Mouse (Mus musculus) C2C12 (cell line): ENCODE results near the gene Srrm3. TPM values are rescaled to one million over a fixed set of nuclear protein-coding genes. Genes with fewer than 3 reads are reported as not detected.

Source experiments
- H3K27me3 ChIP-seq: one replicate; pipeline ENCODE4 v1.6.1; 2011; ENCODE audit not compliant: control insufficient read depth, insufficient read depth, insufficient read length
- H3K36me3 ChIP-seq: one replicate; pipeline ENCODE4 v1.6.1; 2011; ENCODE audit not compliant: control insufficient read depth, insufficient read depth
- H3K4me3 ChIP-seq: one replicate; pipeline ENCODE4 v1.5.1; 2011; ENCODE audit warnings: mild to moderate bottlenecking, control low read depth; ENCODE audit not compliant: poor library complexity, insufficient read depth, severe bottlenecking
- H3K79me2 ChIP-seq: one replicate; pipeline ENCODE4 v1.6.1; 2011; ENCODE audit not compliant: control insufficient read depth, insufficient read depth
- H3K79me3 ChIP-seq: one replicate; pipeline ENCODE4 v1.6.1; 2011; ENCODE audit warnings: low read depth, control low read depth
- H3ac ChIP-seq: one replicate; pipeline ENCODE3; 2011; ENCODE audit warnings: low read depth; ENCODE audit not compliant: control insufficient read depth, insufficient read length
- CEBPB ChIP-seq: IDR thresholded peaks from one replicate; pipeline ENCODE4 v1.6.1; 2011; ENCODE audit warnings: low read depth, mild to moderate bottlenecking, control low read depth, moderate library complexity
- CTCF ChIP-seq: IDR thresholded peaks from one replicate; pipeline ENCODE4 v1.5.1; 2011; ENCODE audit not compliant: control insufficient read depth, insufficient read depth, insufficient read length
- FOSL1 ChIP-seq: IDR thresholded peaks from one replicate; pipeline ENCODE4 v1.8.0; 2011; ENCODE audit warnings: mild to moderate bottlenecking, low read length; ENCODE audit not compliant: poor library complexity, insufficient read depth, severe bottlenecking
- MAX ChIP-seq: IDR thresholded peaks from one replicate; pipeline ENCODE4 v1.6.1; 2011; ENCODE audit warnings: mild to moderate bottlenecking, control low read depth
- MYOD1 ChIP-seq: IDR thresholded peaks from one replicate; pipeline ENCODE4 v1.6.1; 2011; ENCODE audit warnings: low read depth; ENCODE audit not compliant: control insufficient read depth, insufficient read length
- MYOG ChIP-seq: IDR thresholded peaks from one replicate; pipeline ENCODE4 v1.6.1; 2011; ENCODE audit not compliant: control insufficient read depth, insufficient read length; ENCODE audit errors: extremely low read depth
- USF1 ChIP-seq: IDR thresholded peaks from one replicate; pipeline ENCODE4 v1.6.1; 2011; ENCODE audit warnings: low read depth, mild to moderate bottlenecking, control low read depth, moderate library complexity
- polyA plus RNA-seq: library from polyadenylated mRNA; unstranded; fragments of >200 nt; fragmentation: generic; extraction: Trizol; gene quantifications from one replicate; pipeline ENCODE4 v1.2.1, GENCODE M21; 2012; ENCODE audit warnings: missing spikeins

Srrm3 gene
- polyA plus RNA-seq, 1 experiment, result not detected

DNA sequence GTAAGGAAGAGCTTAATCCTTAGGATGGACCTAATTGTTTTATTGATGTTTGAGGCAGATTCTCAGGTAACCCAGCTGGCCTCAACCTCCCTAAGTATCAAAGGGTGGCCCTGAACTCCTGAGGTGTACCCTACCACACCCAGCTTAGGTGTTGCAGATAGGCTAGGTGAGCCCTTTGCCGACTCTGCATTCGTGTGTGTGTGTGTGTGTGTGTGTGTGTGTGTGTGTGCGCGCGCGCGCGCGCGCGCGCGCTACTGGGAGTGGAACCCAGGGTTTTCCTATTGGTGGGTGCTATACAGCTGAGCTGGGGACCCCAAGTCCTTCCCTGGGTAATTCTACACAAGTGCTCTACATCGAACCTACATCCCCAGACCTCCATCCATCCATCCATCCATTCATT is 44.8 kb downstream of the Srrm3 start:
- H3K79me3 ChIP-seq, result no peaks in the 10 kb centered on the region
- H3K79me2 ChIP-seq, result no peaks in the 10 kb centered on the region
- H3K36me3 ChIP-seq, result no peaks in the 10 kb centered on the region
- no peak for TF ChIP-seq MYOG
- TF ChIP-seq FOSL1, result no peak
- TF ChIP-seq MAX, result no peak
- no peak for TF ChIP-seq USF1
- TF ChIP-seq MYOD1, result no peak
- no peak for TF ChIP-seq CEBPB
- no peak for TF ChIP-seq CTCF
- peaks cover 49% of the 10 kb centered on the region for H3K27me3 ChIP-seq
- no peak overlapping the region for H3K4me3 ChIP-seq
- H3ac ChIP-seq, result no peak overlapping the region

DNA sequence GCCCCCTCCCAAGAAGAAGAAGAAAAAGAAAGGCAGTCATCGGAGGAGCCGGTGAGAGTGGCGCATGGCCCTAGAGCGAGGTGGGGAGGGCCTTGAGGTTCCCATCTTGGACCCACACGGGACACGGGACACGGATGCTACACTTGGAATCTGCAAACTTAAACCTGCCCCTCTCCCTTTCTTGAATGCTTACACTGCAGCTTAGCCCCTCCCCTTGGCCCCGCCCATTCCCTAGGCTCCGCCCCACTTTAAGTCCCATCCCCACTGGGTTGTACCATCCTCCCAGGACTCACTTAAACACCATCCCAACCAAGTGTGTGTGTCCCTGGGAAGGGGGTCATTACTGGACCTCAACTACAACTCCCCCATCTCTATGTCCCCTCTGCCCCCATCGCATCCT is 45.7 kb downstream of the Srrm3 start:
- TF ChIP-seq CEBPB, result no peak
- TF ChIP-seq MYOD1, result no peak
- TF ChIP-seq MAX, result no peak
- no peaks in the 10 kb centered on the region for H3K79me2 ChIP-seq
- H3ac ChIP-seq, result no peak overlapping the region
- H3K27me3 ChIP-seq, result peaks cover 50% of the 10 kb centered on the region
- H3K4me3 ChIP-seq, result no peak overlapping the region
- no peaks in the 10 kb centered on the region for H3K79me3 ChIP-seq
- no peaks in the 10 kb centered on the region for H3K36me3 ChIP-seq

DNA sequence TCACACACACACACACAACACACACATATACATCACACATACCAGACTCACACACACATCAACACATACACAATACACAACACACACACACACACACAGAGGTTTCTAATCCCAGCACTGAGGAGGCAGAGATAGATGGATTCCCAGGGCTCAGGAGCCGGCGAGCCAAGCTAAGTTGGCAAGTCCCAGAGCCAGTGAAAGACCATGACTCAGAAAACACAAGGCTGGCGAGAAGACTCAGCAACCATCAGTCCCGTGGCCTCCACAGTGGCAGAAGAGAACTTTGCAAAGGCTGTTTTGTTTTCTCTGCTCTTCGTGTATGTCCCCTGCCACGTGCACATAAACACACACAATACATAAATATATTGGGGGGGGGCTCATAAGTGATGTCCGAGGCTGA is 47.0 kb downstream of the Srrm3 start:
- peaks cover 62% of the 10 kb centered on the region for H3K27me3 ChIP-seq
- no peaks in the 10 kb centered on the region for H3K79me3 ChIP-seq
- H3ac ChIP-seq, result no peak overlapping the region
- TF ChIP-seq MYOD1 (no peak), MAX (no peak), MYOG (no peak), CEBPB (no peak), FOSL1 (no peak)
- no peaks in the 10 kb centered on the region for H3K36me3 ChIP-seq
- H3K4me3 ChIP-seq, result no peak overlapping the region
- no peaks in the 10 kb centered on the region for H3K79me2 ChIP-seq

DNA sequence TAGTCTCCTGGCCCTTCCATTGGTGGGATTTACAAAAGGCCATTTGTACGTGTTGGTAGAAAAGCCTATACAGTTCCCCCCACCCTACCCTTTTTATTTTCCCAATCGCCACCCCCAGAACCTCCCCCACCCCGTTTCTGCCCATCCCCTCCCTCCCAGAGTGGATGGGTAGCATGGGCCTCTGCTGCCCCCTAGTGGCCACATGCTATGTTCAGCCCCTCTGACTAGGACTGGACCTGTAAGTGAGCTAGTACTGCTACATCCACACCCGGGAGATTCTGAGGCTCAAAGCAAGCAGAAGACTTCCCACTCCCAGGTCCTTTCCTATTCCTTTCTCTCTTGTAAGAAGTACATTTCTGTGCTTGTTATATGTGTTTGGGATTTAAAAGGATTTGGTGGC is 48.5 kb downstream of the Srrm3 start:
- Histone ChIP-seq H3K79me2 (no peaks in the 10 kb centered on the region), H3K27me3 (peaks cover 62% of the 10 kb centered on the region), H3K36me3 (no peaks in the 10 kb centered on the region), H3ac (no peak overlapping the region), H3K79me3 (no peaks in the 10 kb centered on the region), H3K4me3 (no peak overlapping the region)
- TF ChIP-seq FOSL1, result no peak
- peak; percentile 94 for TF ChIP-seq CTCF

DNA sequence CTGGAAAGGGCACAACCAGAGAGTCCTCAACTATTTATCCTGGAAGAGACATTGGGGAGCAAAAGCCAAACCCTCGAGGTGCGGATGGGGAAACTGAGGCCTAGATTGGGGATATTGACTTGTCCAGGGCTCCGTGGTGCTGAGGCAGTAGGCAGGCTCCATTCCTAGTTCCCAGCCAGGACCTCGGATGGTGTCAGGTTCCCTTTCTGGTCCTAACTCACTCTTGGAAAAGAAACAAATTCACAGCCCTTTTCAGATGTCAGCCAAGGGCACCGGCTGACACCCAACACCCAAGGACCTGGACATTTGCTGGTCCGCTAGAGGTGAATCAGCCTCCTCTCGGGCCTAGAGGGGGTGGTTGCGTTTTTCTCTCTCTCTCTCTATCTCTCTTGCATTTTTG is 60.0 kb downstream of the Srrm3 start:
- Histone ChIP-seq H3K27me3 (peaks cover 23% of the 10 kb centered on the region), H3ac (no peak overlapping the region), H3K4me3 (no peak overlapping the region)

DNA sequence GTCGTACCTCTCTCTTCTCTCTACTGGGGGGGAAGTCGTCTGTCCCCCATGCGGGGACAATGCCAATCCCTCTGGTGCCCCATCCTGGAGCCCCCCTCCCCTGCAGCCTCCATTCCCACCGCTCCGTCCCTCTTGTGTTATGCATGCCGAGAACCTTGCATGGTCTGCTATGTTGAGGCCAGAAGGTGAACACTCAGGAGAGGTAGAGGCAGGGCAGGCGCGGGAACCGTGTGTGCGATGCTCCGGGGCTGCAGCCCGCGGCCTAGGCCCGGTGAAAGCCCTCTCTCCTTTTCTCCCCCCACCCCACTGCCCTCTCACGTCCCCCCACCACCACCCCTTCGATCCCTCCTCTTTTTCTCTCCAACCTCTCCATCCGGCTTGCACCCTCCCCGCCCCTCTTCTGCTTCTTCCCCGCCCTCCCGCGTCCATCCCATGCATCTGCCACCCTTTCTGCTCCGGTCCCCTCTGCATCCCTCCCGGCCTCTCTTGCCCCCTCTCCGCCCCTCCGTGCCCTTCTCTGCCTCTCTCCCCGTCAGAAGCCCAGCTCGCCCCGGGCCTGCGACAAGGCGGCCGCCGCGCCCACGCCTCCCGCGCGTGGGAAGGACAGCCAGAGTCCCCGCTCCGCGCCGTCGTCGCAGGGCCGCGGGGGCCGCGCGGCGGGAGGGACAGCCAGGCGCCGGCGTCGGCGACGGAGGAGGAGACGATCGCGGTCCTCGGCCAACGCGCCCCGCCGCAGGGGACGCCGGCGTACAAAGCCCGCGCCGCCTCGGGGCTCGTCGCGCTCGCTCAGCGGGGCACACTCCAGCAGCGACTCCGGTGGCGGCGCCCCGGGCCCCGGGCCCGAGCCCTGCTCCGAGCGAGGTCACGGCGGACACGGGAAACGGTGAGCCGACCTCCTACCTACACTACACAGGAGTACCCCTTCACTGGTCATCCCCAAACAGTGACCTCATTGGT is 61.2 kb downstream of the Srrm3 start:
- no peaks in the 10 kb centered on the region for H3K79me2 ChIP-seq
- no peaks in the 10 kb centered on the region for H3K79me3 ChIP-seq
- no peak overlapping the region for H3K4me3 ChIP-seq
- no peak overlapping the region for H3ac ChIP-seq
- peaks cover 23% of the 10 kb centered on the region for H3K27me3 ChIP-seq
- H3K36me3 ChIP-seq, result no peaks in the 10 kb centered on the region
- TF ChIP-seq CTCF, result no peak
- no peak for TF ChIP-seq FOSL1
- no peak for TF ChIP-seq CEBPB
- TF ChIP-seq USF1, result no peak
- TF ChIP-seq MYOG, result no peak
- TF ChIP-seq MYOD1, result no peak
- TF ChIP-seq MAX, result no peak

More for the DNA sequence above, 60.0 kb downstream of the Srrm3 start:
- H3K36me3 ChIP-seq, result no peaks in the 10 kb centered on the region
- H3K79me2 ChIP-seq, result no peaks in the 10 kb centered on the region
- no peaks in the 10 kb centered on the region for H3K79me3 ChIP-seq
- TF ChIP-seq CEBPB, result no peak
- TF ChIP-seq FOSL1, result no peak
- TF ChIP-seq MAX, result no peak
- TF ChIP-seq MYOG, result no peak
- TF ChIP-seq CTCF, result no peak
- TF ChIP-seq MYOD1, result no peak
- no peak for TF ChIP-seq USF1
